Mouse (Mus musculus) MN1 (cell line): Measurements from ENCODE around the gene Rpp25l.

ENCODE experiments used
- DNase-seq: peaks from one replicate; pipeline ENCODE4 v3.0.0-alpha.2; 2016; ENCODE audit warnings: low spot score

Gene Rpp25l

DNA sequence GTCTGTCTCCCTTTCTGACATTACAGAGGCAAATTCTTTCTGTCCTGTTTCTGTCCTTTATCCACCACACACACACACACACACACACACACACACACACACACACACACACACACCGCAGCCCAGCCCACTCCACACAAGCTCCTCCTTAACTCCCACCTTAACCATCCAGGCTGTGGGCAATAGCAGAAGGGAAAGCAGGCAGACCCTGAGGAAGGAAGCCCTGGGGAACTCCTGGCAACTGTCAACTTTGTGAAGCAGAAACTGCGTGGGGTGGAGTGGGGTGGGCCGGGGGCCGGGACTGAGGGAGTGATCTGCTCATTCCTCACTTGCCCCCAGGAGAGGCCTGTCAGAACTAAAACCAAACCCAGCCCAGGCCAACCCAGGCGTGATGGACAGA lies 41.8 kb downstream of the Rpp25l start:
- no peak for DNase-seq

- no peak for DNase-seq
Observed at GRCm38 (mm10) chr4:41670836-41671235, 42.5 kb downstream of the Rpp25l start.

GRCm38 (mm10) chr4:41666646-41667045 lies 46.7 kb downstream of the Rpp25l start:
- peak; percentile 52 for DNase-seq

DNA sequence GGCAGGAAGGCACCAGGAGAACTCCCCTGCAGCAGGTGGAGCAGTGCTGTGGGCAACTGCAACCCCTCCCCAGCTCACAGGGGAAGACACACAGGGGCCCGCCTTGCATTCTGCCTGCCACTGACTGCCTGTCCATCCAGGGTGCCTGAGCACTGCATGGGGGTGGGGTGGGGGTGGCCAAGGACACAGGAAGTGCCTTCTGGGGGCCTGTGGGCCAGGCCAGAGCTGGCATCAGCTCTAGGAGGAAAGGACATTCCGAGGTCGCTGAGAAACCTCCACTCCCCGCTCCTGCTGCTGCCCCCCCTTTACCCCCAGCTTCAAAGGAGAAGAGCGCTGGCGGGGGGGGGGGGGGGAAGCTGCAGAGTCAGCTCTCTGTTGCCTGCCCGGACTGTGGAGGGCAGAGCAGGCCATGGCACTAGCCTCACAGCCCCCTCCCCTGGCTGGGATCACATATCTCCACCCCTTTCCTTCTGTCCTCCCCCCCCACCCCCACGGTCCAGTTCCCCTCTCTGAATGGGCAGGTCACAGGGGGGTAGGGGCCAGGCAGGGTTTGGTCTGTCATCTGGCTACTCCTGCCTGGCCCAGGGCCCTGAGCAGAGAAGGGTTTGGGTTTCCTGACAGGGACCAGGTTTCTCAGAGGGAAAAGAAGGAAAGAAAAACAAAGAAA lies 48.2 kb downstream of the Rpp25l start:
- DNase-seq: no peak

DNA sequence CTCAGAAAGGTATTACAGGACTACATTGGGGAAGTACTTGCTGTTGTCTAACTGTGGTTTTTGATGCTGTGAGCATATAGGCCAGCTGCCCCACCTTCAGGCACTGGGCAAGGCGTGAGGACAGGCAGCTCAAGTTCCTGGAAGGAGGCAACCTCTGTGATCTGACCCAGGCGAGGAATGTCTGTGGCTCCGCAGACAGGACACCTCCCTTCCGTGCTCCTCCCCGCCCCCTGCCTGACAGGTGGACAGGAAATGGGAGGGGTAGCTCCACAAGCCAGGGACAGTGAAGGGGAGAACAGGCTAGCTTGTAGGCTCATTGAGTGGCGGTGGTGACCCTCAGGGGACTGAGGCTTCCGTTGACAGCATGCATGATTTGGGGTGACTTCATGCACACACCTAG lies 48.8 kb downstream of the Rpp25l start:
- DNase-seq: no peak

- DNase-seq: no peak
Observed at GRCm38 (mm10) chr4:41663614-41664013, 49.7 kb downstream of the Rpp25l start.

DNA sequence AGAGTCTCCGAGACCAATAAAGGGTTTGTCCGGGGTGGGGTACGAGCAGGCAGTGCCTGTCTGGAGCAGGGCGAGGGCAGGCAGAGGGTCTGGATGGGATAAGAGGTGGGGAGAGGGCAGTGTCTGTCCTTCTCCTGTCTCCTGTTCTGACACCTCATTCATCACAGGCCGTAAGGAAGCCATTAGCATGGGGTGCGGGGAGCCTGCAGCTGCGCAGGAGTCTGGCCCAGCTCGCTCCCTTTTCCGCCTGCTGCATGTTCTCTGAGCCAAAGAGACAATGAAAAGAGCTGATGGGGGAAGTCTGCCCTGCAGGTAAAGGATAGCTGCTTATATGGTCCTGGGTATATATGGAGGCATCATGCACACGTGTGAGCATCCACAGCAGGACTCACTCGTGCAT lies 50.6 kb downstream of the Rpp25l start:
- DNase-seq: no peak
